Mouse (Mus musculus): ENCODE results near the gene Tnks1bp1. TPM values are rescaled to one million over a fixed set of nuclear protein-coding genes. Genes with fewer than 3 reads are reported as not detected.

Tnks1bp1 gene
- polyA plus RNA-seq (2012; rRNA removed), result 46.5 and 48.1 TPM in 2 replicates

GRCm38 (mm10) chr2:85047596-85048167, at the start of gene Tnks1bp1:
TSS of gene Tnks1bp1 (plus strand) at chr2:85048022.
- peak; percentile 94 to 96 for DNase-seq (ENCODE audit: extremely low spot score in 1 of 2, low spot score in 1 of 2)

- DNase-seq (ENCODE audit: extremely low spot score in 1 of 2, low spot score in 1 of 2), result no peak
These were observed 48.2 kb upstream of the Tnks1bp1 start for GRCm38 (mm10) chr2:84999486-85000181.

DNA sequence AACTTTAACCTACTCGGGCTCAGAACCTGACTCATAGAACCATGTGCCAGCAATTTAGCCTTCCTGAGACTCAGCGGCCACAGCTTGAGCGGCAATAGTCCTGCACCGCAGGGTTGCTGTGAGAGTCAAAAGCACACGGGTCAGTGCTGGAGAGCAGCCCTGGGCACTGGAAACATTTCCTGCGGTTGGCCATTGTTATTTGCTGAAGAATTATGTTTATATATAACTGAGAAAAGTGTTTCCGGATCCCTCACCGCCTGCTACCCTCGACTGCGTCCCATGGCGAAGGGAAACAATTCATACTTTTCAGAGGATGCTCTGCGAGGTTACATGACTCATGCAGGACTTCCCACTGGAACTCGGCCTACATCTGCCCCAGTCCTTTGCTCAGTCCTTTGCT, 46.3 kb upstream of the Tnks1bp1 start:
- DNase-seq (ENCODE audit: extremely low spot score in 1 of 2, low spot score in 1 of 2), result no peak

DNA sequence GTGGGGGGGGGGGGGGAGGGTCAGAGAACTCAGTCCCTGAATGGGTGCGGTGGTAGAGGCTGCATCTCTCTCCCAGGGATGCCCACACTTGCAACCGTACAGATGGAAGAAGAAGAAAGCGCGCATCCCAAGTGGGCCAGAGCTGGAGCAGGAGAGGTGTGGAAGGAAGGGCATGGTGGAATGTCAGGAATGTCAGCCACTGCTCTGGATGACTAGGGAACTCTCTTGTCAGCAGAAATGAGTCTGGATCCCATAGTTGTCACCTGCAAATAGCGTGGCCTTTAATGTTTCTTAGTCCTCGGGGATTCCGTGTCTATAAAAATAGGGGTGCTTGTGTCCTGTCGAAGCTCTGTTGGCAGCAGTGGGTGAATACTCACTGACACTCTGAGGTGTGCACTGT, 45.2 kb upstream of the Tnks1bp1 start:
- DNase-seq (ENCODE audit: extremely low spot score in 1 of 2, low spot score in 1 of 2), result no peak

GRCm38 (mm10) chr2:85004341-85004740, 43.5 kb upstream of the Tnks1bp1 start:
- peak; percentile 40 to 74 for DNase-seq (ENCODE audit: extremely low spot score in 1 of 2, low spot score in 1 of 2)

DNA sequence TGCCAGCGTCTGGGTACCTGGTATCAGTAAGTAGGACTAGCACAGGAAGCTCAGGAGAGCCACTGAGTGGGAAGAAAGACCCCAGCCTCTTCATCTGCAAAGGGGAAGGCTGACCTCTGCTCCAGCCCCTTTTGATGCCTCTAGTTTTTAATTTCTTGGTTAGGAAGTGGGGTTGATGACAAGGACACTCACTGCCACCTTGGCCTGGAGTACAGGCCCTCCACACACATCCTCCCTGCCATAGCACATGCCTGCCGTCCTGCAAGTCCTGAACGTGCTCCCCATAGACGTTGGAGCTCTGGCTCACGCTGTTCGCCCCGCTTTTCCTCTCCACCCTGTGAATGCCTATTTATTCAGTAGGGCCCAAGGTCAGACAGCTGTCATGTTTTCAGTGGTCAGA, 41.2 kb upstream of the Tnks1bp1 start:
- DNase-seq (ENCODE audit: extremely low spot score in 1 of 2, low spot score in 1 of 2), result no peak

DNA sequence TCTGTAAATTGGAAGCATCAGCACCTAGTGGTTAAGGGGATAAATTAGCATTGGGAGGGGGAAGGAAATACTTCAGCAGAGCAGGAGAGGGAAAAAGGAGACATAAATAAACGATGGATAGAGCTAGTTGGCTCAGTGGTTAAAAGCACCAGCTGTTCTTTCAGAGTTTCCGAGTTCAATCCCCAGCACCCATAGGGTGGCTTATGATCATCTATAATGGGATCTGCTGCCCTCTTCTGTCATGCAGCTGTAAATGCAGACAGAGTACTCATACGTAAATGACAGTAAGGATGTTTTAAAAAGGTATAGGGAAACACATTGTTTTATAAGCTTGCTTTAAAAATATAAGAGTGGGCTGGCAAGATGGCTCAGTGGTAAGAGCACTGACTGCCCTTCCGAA, 40.1 kb upstream of the Tnks1bp1 start:
- peak in 1 of 2 experiments; percentile 53 for DNase-seq (ENCODE audit: extremely low spot score in 1 of 2, low spot score in 1 of 2)

GRCm38 (mm10) chr2:85009212-85009611, 38.6 kb upstream of the Tnks1bp1 start:
- DNase-seq (ENCODE audit: extremely low spot score in 1 of 2, low spot score in 1 of 2), result no peak

DNA sequence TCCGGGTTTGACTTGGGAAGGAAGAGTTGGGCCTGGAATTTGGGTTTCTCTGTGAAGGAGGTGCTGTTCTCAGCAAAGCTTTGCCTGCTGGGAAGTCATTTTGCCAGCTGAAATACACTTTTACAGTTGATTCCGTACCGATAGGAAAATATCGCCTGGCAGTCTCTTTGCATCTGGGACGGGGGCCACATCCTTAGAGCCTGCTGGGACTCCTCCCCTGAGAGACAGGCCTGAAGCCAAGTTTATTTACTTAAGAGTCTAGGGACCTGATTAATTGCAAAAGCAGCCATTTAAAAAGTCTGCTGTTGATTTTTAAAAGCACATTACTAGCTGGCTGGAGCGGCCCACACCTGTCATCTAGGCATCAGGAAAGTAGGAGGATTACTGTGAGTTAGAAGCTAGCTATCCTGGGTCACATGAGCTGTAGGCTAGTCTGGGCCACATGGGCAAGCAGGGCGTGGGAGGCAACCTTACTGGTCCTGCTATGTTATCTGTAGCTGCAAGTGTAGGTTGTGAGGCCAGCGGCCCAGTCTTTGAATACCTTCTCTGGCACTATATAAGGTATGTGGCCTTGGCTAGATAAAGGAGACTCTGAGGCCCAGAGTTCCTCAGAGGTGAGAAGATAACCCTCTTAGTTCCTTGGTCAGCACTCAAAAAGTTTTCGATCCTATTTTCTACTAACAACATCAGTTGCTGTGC, 35.8 kb upstream of the Tnks1bp1 start:
- DNase-seq (ENCODE audit: extremely low spot score in 1 of 2, low spot score in 1 of 2), result peak in 1 of 2 experiments; percentile 5

DNA sequence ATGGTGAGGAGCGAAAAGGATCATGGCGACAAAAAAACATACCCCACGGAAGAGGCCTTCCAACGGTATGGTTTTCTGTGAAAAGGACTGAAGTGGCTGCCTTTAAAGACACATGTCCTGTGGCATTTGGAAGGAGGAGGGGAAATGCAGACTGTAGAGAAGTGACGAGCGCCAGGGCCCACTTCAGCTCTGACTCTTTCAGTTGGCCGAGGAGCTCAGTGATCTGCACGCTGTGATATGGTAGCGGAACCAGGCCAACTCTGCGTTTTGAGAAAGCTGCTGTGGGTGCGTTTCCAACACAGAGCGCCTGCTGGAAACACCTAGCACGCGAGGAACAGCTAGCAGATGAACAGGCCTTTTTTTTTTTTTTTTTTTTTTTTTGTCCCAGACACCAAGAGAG, 35.1 kb upstream of the Tnks1bp1 start:
- DNase-seq (ENCODE audit: extremely low spot score in 1 of 2, low spot score in 1 of 2), result peak in 1 of 2 experiments; percentile 7

GRCm38 (mm10) chr2:85013826-85014587, 33.8 kb upstream of the Tnks1bp1 start:
- no peak for DNase-seq (ENCODE audit: extremely low spot score in 1 of 2, low spot score in 1 of 2)

DNA sequence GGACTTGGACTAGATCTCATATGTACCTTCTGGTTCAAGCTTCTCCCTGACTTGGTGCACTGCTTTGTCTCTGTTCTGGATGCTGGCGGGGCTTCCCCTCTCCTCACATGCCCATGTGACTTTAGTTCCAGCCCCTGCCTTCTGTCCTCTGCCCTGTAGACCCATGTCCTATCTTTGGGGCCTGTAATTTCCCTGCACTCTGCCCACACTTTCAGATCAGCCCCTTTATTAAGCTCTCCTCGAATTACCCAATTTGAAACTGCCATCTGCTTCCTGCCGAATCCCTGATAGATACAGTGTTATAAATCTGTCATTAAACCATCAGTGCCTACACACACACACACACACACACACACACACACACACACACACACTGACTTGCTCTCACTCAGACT, 33.2 kb upstream of the Tnks1bp1 start:
- DNase-seq (ENCODE audit: extremely low spot score in 1 of 2, low spot score in 1 of 2), result no peak

DNA sequence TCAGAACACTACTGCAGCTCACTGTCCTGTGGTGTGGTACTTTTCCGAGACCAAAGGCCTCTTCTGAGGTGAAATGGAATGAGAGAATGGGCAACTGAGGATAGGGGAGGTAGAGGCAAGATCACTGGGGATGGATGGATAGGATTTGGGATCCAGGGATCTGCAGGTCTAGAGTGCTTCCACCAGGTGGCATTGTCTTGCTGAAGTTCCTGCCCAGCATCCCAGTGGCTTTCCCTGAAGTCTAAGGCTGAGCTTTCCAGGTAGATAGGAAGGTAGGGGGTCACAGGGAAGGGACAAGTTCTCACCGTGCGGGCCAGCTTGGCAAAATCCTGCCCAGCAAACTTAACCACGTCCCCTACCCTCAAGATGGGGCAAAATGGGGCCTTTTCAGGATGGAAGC, 25.8 kb upstream of the Tnks1bp1 start:
- peak in 1 of 2 experiments; percentile 62 for DNase-seq (ENCODE audit: extremely low spot score in 1 of 2, low spot score in 1 of 2)

DNA sequence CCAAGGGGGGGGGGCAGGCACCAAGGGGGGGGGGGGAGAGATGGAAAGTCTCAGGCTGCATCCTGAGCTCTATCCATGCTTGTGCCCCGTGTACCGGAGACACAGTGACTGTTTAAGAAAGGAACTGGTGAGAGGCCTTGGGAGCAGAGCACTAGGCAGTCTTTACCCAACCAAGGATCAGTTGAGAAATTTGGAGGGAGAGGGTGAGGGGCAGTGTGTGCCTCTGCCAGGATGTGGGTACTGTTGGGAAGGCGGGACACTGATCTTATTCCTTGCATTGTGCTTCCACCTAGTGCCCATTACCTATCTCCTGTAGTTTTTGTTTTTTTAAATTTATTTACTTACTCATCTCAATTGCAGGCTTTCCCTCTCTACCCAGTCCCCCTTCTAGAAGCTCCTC, 21.6 kb upstream of the Tnks1bp1 start:
- DNase-seq (ENCODE audit: extremely low spot score in 1 of 2, low spot score in 1 of 2), result no peak

DNA sequence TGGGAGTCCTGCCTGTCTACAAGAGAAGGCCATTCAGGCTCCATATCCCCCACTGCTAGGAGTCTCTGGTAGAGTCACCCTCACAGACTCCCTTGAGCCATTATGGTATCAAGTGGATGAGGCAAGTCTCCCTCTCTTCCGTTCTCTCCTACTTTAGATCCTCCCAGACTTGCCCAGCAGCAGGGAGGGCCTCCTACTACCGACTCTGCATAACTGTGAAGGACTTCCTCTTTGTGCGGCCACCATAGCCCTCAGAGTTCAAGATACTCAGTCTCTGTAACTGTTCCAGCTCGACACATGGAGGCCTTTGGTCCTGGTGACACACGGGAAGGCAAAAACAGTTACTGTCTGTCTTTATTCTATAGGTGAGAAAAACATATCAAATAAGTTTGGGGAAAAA, 20.5 kb upstream of the Tnks1bp1 start:
- DNase-seq (ENCODE audit: extremely low spot score in 1 of 2, low spot score in 1 of 2), result no peak

- DNase-seq (ENCODE audit: extremely low spot score in 1 of 2, low spot score in 1 of 2), result no peak
These were observed 17.9 kb upstream of the Tnks1bp1 start for GRCm38 (mm10) chr2:85029897-85030296.

DNA sequence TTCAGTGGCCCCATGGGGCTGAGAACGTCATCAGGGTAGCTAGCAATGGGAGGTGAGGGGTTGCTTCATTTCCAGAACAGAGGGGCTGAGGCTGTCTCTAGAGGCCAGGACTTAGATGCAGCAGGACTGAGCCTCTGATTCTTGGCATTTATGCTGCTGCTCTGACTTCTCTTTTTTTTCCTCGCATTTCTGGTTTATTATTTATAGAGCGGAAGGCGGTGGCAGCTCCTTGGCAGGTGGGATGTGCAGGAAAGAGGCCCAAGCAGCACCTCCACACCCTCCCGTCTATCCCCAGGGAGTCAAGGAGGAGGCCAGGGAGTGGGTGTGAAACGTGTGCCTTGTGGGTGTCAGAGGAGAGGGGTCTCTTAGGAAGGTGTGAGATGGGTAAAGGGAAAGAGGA, 16.8 kb upstream of the Tnks1bp1 start:
- peak in 1 of 2 experiments; percentile 32 for DNase-seq (ENCODE audit: extremely low spot score in 1 of 2, low spot score in 1 of 2)

DNA sequence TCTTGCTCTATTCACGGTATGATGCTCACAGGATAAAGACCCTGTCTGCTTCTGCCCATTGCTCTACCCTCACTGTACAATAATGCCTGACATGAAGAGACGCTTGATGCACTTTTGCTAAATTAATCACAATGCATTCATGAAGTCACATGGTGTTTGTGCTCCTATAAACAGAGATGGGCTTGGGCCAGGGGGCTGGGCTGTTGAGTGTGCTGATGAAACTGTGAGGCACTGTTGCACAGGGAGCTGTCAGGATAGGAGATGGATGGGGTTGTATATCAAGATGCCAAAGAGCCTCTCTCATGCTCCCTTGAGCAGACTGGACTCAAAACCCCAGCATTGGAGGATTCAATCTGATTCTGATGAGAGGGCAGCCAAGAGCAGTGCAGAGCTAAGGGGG, 14.7 kb upstream of the Tnks1bp1 start:
- DNase-seq (ENCODE audit: extremely low spot score in 1 of 2, low spot score in 1 of 2), result no peak

DNA sequence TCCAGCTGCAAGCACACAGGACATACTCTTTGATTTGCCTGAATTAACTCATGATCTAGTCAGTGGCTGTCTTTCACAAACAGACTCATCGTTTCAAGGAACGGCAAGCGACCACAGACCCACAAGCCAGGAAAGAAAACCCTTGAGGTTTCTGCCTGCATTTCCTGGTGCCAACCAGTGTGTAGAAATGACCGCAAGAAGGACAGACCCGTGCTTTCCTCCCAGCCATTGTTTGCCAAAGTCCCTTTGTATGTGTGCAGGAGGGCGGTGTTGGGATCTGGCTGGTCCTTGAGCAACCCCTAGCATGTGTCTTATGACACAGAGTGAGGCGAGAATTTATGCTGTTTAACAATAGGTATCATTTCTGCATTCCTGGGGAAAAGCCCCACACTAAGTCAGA, 13.7 kb upstream of the Tnks1bp1 start:
- DNase-seq (ENCODE audit: extremely low spot score in 1 of 2, low spot score in 1 of 2), result no peak

- DNase-seq (ENCODE audit: extremely low spot score in 1 of 2, low spot score in 1 of 2), result peak in 1 of 2 experiments; percentile 21
These were observed 11.2 kb upstream of the Tnks1bp1 start for GRCm38 (mm10) chr2:85036507-85037046.
